Mouse (Mus musculus) layer of hippocampus, adult 2 months (tissue): ENCODE data around the gene Gpr19. TPM values are rescaled to one million over a fixed set of nuclear protein-coding genes. Genes with fewer than 3 reads are reported as not detected.

ENCODE experiments used
- DNase-seq, 2 experiments: peaks; one replicate each; pipeline ENCODE4 v3.0.0; 2022; ENCODE audit warnings: low spot score in 2 of 2
- H3K27ac ChIP-seq: fragments of 200-600 bp; 2 replicates; pipeline ENCODE4 v1.8.1; 2022
- H3K4me3 ChIP-seq: fragments of 200-600 bp; 2 replicates; pipeline ENCODE4 v1.8.1; 2022; ENCODE audit warnings: mild to moderate bottlenecking
- CTCF ChIP-seq: fragments of 200-600 bp; conservative IDR thresholded peaks from 2 replicates; pipeline ENCODE4 v1.8.1; 2022; ENCODE audit warnings: antibody characterized with exemption, mild to moderate bottlenecking, moderate library complexity
- total RNA-seq, 2 experiments: library from RNA; stranded (reverse); gene quantifications; 2 replicates each; pipeline ENCODE4 v1.2.3; 2021

Gpr19 gene
- total RNA-seq, 2 experiments from 2014 or later: 22.0 to 27.4 TPM

GRCm38 (mm10) chr6:134928889-134929310, 30.5 kb upstream of the Gpr19 start:
- TF ChIP-seq CTCF: no peak
- Histone ChIP-seq H3K4me3 (peak overlapping the region; percentile 86), H3K27ac (no peak overlapping the region; the same call in 1 of the 2 replicates)
- DNase-seq: no peak

GRCm38 (mm10) chr6:134928096-134928888, 29.9 kb upstream of the Gpr19 start:
- H3K4me3 ChIP-seq: peak overlapping the region; percentile 86
- H3K27ac ChIP-seq: peak overlapping the region; percentile 74
- no peak for TF ChIP-seq CTCF
- peak; percentile 16 to 42 for DNase-seq

GRCm38 (mm10) chr6:134927595-134928095, 29.3 kb upstream of the Gpr19 start:
- Histone ChIP-seq H3K27ac (peak overlapping the region; percentile 74), H3K4me3 (peak overlapping the region; percentile 86)
- DNase-seq: no peak
- no peak for TF ChIP-seq CTCF

- TF ChIP-seq CTCF: no peak
- peak overlapping the region; percentile 86 for H3K4me3 ChIP-seq
- H3K27ac ChIP-seq: peak overlapping the region; percentile 74
- DNase-seq: peak in 1 of 2 experiments; percentile 49
Measured at GRCm38 (mm10) chr6:134926803-134927594, 28.6 kb upstream of the Gpr19 start.

- no peak for TF ChIP-seq CTCF
- Histone ChIP-seq H3K4me3 (peak overlapping the region; percentile 86), H3K27ac (0 out of 2 replicates have a peak overlapping the region, but pooled peaks have one; percentile 74)
- no peak for DNase-seq
Measured at GRCm38 (mm10) chr6:134926338-134926705, 27.9 kb upstream of the Gpr19 start.

- H3K27ac ChIP-seq: no peak overlapping the region
- DNase-seq: no peak
- TF ChIP-seq CTCF: no peak
- H3K4me3 ChIP-seq: no peak overlapping the region
Measured at GRCm38 (mm10) chr6:134925673-134926337, 27.4 kb upstream of the Gpr19 start.

GRCm38 (mm10) chr6:134924262-134924661, 25.9 kb upstream of the Gpr19 start:
- H3K27ac ChIP-seq: no peak overlapping the region
- TF ChIP-seq CTCF: no peak
- no peak for DNase-seq
- H3K4me3 ChIP-seq: no peak overlapping the region

GRCm38 (mm10) chr6:134923670-134924069, 25.3 kb upstream of the Gpr19 start:
- TF ChIP-seq CTCF: no peak
- DNase-seq: no peak
- Histone ChIP-seq H3K4me3 (no peak overlapping the region; the same call in 1 of the 2 replicates), H3K27ac (no peak overlapping the region)

- no peak for DNase-seq
- TF ChIP-seq CTCF: no peak
- no peak overlapping the region for H3K27ac ChIP-seq
- H3K4me3 ChIP-seq: peak overlapping the region; percentile 98
Measured at GRCm38 (mm10) chr6:134922511-134923195, 24.3 kb upstream of the Gpr19 start.

- no peak for DNase-seq
- Histone ChIP-seq H3K27ac (peak overlapping the region; percentile 21; the same call in 1 of the 2 replicates), H3K4me3 (peak overlapping the region; percentile 98)
- no peak for TF ChIP-seq CTCF
Measured at GRCm38 (mm10) chr6:134921695-134922510, 23.5 kb upstream of the Gpr19 start.

GRCm38 (mm10) chr6:134921014-134921694, 22.8 kb upstream of the Gpr19 start:
- TF ChIP-seq CTCF: peak; percentile 46
- H3K4me3 ChIP-seq: peak overlapping the region; percentile 98
- peak in 1 of 2 experiments; percentile 39 for DNase-seq
- H3K27ac ChIP-seq: peak overlapping the region; percentile 100
